Mouse (Mus musculus): ENCODE results near the gene Olfr198. TPM values are rescaled to one million over a fixed set of nuclear protein-coding genes. Genes with fewer than 3 reads are reported as not detected.
"Not testable (repeated sequence)": the region's sequence is repeated elsewhere in the genome, so short reads cannot be mapped to it uniquely, and the experiment has no call there.

The Olfr198 gene
- not detected in 2 replicates for polyA plus RNA-seq (2015; fragmentation: Nextera tagmentation; extraction: Ambion mirVana)

- H3K27ac ChIP-seq (replicated peaks); H3K4me3 ChIP-seq (replicated peaks); H3K4me2 ChIP-seq (replicated peaks); H3K27me3 ChIP-seq; H3K9me3 ChIP-seq (replicated peaks); H3K4me1 ChIP-seq; H3K9ac ChIP-seq; ATAC-seq (ENCODE audit: insufficient number of reproducible peaks, low FRiP score, low TSS enrichment, low read depth); H3K36me3 ChIP-seq: not testable (repeated sequence)
- 53% methylated on average over 1 of the region's 1 CpGs for WGBS
These were observed at the start of gene Olfr198 for GRCm38 (mm10) chr16:59203433-59203832. TSS of gene Olfr198 (minus strand) at chr16:59203533.

DNA sequence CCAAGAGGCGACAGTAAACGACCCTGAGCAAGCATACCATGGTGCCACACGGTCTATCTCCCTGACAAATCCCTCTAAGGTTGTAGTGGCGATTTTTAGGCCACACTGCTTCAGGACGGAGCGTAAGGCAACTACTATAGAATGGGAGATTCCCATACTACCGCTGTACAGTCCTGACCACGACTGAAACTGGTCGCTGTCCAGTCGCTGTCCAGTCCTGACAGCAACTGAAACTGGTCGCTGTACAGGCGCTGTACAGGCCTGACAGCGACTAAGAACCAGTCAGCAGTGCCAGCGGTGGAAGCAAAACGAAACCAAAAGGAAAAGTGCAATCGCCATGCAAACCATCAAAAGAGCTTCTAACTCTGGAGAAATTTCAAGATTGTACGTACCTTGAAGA lies 46.4 kb upstream of the Olfr198 start:
- no peaks in the 10 kb centered on the region for H3K9me3 ChIP-seq (replicated peaks)
- H3K36me3 ChIP-seq, result no peaks in the 10 kb centered on the region
- H3K4me2 ChIP-seq (replicated peaks), result no peak overlapping the region
- H3K4me1 ChIP-seq, result no peaks in the 10 kb centered on the region
- no peak overlapping the region for H3K4me3 ChIP-seq (replicated peaks)
- H3K27ac ChIP-seq (replicated peaks), result no peak overlapping the region
- WGBS, result 82% methylated on average over 17 of the region's 17 CpGs
- ATAC-seq (ENCODE audit: insufficient number of reproducible peaks, low FRiP score, low TSS enrichment, low read depth), result no peak
- no peak overlapping the region for H3K9ac ChIP-seq
- H3K27me3 ChIP-seq, result no peaks in the 10 kb centered on the region

- H3K4me1 ChIP-seq; H3K36me3 ChIP-seq; H3K27me3 ChIP-seq; H3K9me3 ChIP-seq (replicated peaks); H3K9ac ChIP-seq; ATAC-seq (ENCODE audit: insufficient number of reproducible peaks, low FRiP score, low TSS enrichment, low read depth); H3K4me2 ChIP-seq (replicated peaks); H3K27ac ChIP-seq (replicated peaks); H3K4me3 ChIP-seq (replicated peaks): not testable (repeated sequence)
- 76% methylated on average over 1 of the region's 1 CpGs for WGBS
These were observed 16.3 kb upstream of the Olfr198 start, which contains the start of gene Olfr199 for GRCm38 (mm10) chr16:59219667-59220066. TSS of gene Olfr199 (minus strand) at chr16:59219767.

DNA sequence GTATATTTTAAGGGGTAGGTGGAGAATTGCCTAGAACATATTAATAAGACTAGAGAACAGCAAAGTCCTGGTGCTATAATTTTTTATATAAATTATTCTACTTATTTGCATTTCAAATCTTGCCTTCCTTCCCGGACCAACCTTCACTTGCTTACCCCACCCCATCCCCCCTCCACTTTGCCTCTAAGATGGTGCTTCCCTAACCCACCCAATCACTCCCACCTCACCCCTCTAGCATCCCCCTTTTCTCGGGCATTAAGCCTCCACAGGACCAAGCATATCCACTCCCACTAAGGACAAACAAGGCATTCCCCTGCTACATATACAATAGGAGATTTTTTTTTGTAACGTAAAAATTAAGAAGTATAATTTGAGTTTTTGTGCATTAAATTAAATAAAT lies 14.5 kb upstream of the Olfr198 start:
- not testable (repeated sequence) for H3K4me1 ChIP-seq; H3K36me3 ChIP-seq; ATAC-seq (ENCODE audit: insufficient number of reproducible peaks, low FRiP score, low TSS enrichment, low read depth); H3K9ac ChIP-seq; H3K4me3 ChIP-seq (replicated peaks); H3K4me2 ChIP-seq (replicated peaks); H3K9me3 ChIP-seq (replicated peaks); H3K27me3 ChIP-seq; H3K27ac ChIP-seq (replicated peaks)
- WGBS, result 77% methylated on average over 3 of the region's 3 CpGs

DNA sequence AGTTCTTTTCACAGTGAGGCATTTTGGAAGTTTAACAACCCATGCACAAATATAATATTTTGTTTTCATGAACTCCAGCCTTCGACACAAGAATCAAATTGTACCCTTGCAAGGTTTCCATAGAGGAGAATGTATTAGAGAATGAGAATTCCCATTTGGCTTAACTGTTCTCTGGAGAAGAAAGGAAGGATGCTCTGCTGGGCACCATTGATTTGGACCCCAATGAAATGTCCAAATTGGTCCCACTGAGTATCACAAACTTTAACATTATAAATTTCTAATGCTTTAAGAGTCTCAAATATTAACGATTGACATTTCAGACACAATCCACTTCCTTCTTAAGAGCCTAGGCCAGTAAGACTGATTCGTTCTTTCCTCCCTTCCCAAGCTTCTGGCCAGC lies 33.0 kb downstream of the Olfr198 start, which contains the start of gene Olfr196:
Gene Olfr196 (minus strand): TSS at position 101 of the 400 bp plus-strand sequence.
- Histone ChIP-seq H3K27me3 (no peaks in the 10 kb centered on the region), H3K4me1 (no peaks in the 10 kb centered on the region), H3K36me3 (no peaks in the 10 kb centered on the region), H3K4me3 (replicated peaks) (no peak within 1 kb of the TSS), H3K27ac (replicated peaks) (no peak within 1 kb of the TSS), H3K9ac (no peak within 1 kb of the TSS), H3K9me3 (replicated peaks) (no peaks in the 10 kb centered on the region), H3K4me2 (replicated peaks) (no peak within 1 kb of the TSS)
- WGBS, result 76% methylated on average over 3 of the region's 3 CpGs
- no peak for ATAC-seq (ENCODE audit: insufficient number of reproducible peaks, low FRiP score, low TSS enrichment, low read depth)

DNA sequence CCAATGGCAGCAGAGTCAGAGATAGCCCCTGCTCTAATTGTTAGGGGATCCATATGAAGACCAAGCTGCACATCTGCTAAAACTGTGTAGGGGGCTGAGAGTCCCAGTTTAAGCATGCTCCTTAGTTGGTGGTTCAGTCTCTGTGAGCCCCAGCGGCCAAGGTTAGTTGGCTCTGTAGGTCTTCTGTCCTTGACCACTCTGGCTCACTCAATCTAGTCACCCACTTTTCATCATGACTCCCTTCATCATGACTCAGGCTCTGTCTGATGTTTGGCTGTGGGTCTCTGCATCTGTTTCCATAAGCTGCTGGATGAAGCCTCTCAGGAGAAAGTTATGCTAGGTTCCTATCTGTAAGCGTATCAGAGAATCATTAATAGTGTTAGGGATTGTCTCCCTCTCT lies 51.3 kb downstream of the Olfr198 start:
- Histone ChIP-seq H3K27me3 (no peaks in the 10 kb centered on the region), H3K4me1 (no peaks in the 10 kb centered on the region), H3K36me3 (no peaks in the 10 kb centered on the region), H3K9ac (no peak overlapping the region), H3K4me3 (replicated peaks) (no peak overlapping the region), H3K9me3 (replicated peaks) (no peaks in the 10 kb centered on the region), H3K4me2 (replicated peaks) (no peak overlapping the region), H3K27ac (replicated peaks) (no peak overlapping the region)
- no peak for ATAC-seq (ENCODE audit: insufficient number of reproducible peaks, low FRiP score, low TSS enrichment, low read depth)
- 82% methylated on average over 2 of the region's 2 CpGs for WGBS

Other genes starting within 250 kb of the Olfr198 start
- not detected in 2 replicates for gene Olfr183, start 208.2 kb downstream of the Olfr198 start, polyA plus RNA-seq (2015; fragmentation: Nextera tagmentation; extraction: Ambion mirVana)
- gene Olfr186, start 173.2 kb downstream of the Olfr198 start, polyA plus RNA-seq (2015; fragmentation: Nextera tagmentation; extraction: Ambion mirVana), result 0.16 TPM in 1 of 2 replicates, not detected in the other
- gene Olfr187, start 163.8 kb downstream of the Olfr198 start, polyA plus RNA-seq (2015; fragmentation: Nextera tagmentation; extraction: Ambion mirVana), result not detected in 2 replicates
- not detected in 2 replicates for gene Olfr190, start 125.5 kb downstream of the Olfr198 start, polyA plus RNA-seq (2015; fragmentation: Nextera tagmentation; extraction: Ambion mirVana)
- gene Olfr191, start 113.7 kb downstream of the Olfr198 start, polyA plus RNA-seq (2015; fragmentation: Nextera tagmentation; extraction: Ambion mirVana), result not detected in 2 replicates
- gene Olfr193, start 91.7 kb downstream of the Olfr198 start, polyA plus RNA-seq (2015; fragmentation: Nextera tagmentation; extraction: Ambion mirVana), result not detected in 2 replicates
- not detected in 2 replicates for gene Olfr194, start 82.5 kb downstream of the Olfr198 start, polyA plus RNA-seq (2015; fragmentation: Nextera tagmentation; extraction: Ambion mirVana)
- not detected in 2 replicates for gene Olfr195, start 56.5 kb downstream of the Olfr198 start, polyA plus RNA-seq (2015; fragmentation: Nextera tagmentation; extraction: Ambion mirVana)
- gene Olfr196, start 33.1 kb downstream of the Olfr198 start, polyA plus RNA-seq (2015; fragmentation: Nextera tagmentation; extraction: Ambion mirVana), result 0.17 TPM in 1 of 2 replicates, not detected in the other
- not detected in 2 replicates for gene Olfr199, start 16.2 kb upstream of the Olfr198 start, polyA plus RNA-seq (2015; fragmentation: Nextera tagmentation; extraction: Ambion mirVana)
- not detected in 2 replicates for gene Olfr201, start 69.1 kb upstream of the Olfr198 start, polyA plus RNA-seq (2015; fragmentation: Nextera tagmentation; extraction: Ambion mirVana)
- gene Olfr202, start 83.3 kb upstream of the Olfr198 start, polyA plus RNA-seq (2015; fragmentation: Nextera tagmentation; extraction: Ambion mirVana), result 0.18 and 0.36 TPM in 2 replicates
- not detected in 2 replicates for gene Olfr203, start 95.3 kb upstream of the Olfr198 start, polyA plus RNA-seq (2015; fragmentation: Nextera tagmentation; extraction: Ambion mirVana)
- gene Olfr204, start 114.7 kb upstream of the Olfr198 start, polyA plus RNA-seq (2015; fragmentation: Nextera tagmentation; extraction: Ambion mirVana), result not detected in 2 replicates
- 0.27 TPM in 1 of 2 replicates, not detected in the other for gene Olfr205, start 127.6 kb upstream of the Olfr198 start, polyA plus RNA-seq (2015; fragmentation: Nextera tagmentation; extraction: Ambion mirVana)
- 0.21 TPM in 1 of 2 replicates, not detected in the other for gene Olfr206, start 145.7 kb upstream of the Olfr198 start, polyA plus RNA-seq (2015; fragmentation: Nextera tagmentation; extraction: Ambion mirVana)
- not detected in 2 replicates for gene Olfr209, start 160.5 kb upstream of the Olfr198 start, polyA plus RNA-seq (2015; fragmentation: Nextera tagmentation; extraction: Ambion mirVana)
- gene Gabrr3, start 203.8 kb upstream of the Olfr198 start, polyA plus RNA-seq (2015; fragmentation: Nextera tagmentation; extraction: Ambion mirVana), result 0.04 and 0.05 TPM in 2 replicates